8 mouse cellular contexts compared by ENCODE assay signal in genomic region chr17:49429471-49430129, GRCm38 (mm10). TPM values are rescaled to one million over a fixed set of nuclear protein-coding genes. Genes with fewer than 3 reads are reported as not detected.
DNase-seq lines count a peak whose midpoint lies in the region; ATAC-seq and TF ChIP-seq lines count a peak whose summit lies in the region.

No protein-coding gene starts in this region.

- TF ChIP-seq POLR2A in bone marrow, adult 2 months (IDR thresholded peaks at IDR 0.05; ENCODE audit: borderline replicate concordance, control insufficient read depth, low read depth, low read length), result no peak
- no peak for TF ChIP-seq POLR2A in limb, embryonic 14.5 days (IDR thresholded peaks at IDR 0.05; ENCODE audit: borderline replicate concordance, extremely low read depth, insufficient read depth, insufficient read length)

- no peaks in the 10 kb centered on the region for H3K27me3 ChIP-seq in embryonic facial prominence, embryonic 14.5 days (replicated peaks; ENCODE audit: control insufficient read depth, insufficient read depth, low read length)
- no peaks in the 10 kb centered on the region for H3K27me3 ChIP-seq in limb, embryonic 14.5 days (ENCODE audit: control insufficient read depth, insufficient read depth, low read length)

- peak overlapping the region; percentile 79 for H3K9ac ChIP-seq in embryonic facial prominence, embryonic 14.5 days (ENCODE audit: low read depth, low read length)
- H3K9ac ChIP-seq in limb, embryonic 14.5 days (ENCODE audit: low read depth, low read length, severe bottlenecking), result no peak overlapping the region

- H3K4me2 ChIP-seq in embryonic facial prominence, embryonic 14.5 days (ENCODE audit: low read depth, low read length), result peak overlapping the region; percentile 81
- peak overlapping the region; percentile 89 for H3K4me2 ChIP-seq in limb, embryonic 14.5 days (replicated peaks; ENCODE audit: low read depth, low read length, severe bottlenecking)

- no peaks in the 10 kb centered on the region for H3K9me3 ChIP-seq in embryonic facial prominence, embryonic 14.5 days (ENCODE audit: control insufficient read depth, low read length)
- no peaks in the 10 kb centered on the region for H3K9me3 ChIP-seq in limb, embryonic 14.5 days (ENCODE audit: control insufficient read depth, low read length)

- no peak for ATAC-seq in embryonic facial prominence, embryonic 14.5 days (ENCODE audit: low read depth)
- ATAC-seq in limb, embryonic 14.5 days (ENCODE audit: low FRiP score, low read depth), result no peak

- no peak for DNase-seq in layer of hippocampus, adult 2 months (ENCODE audit: low spot score in 2 of 2)
- DNase-seq in layer of hippocampus, adult 11-12 months (ENCODE audit: low spot score), result no peak
- DNase-seq in embryonic facial prominence, embryonic 14.5 days (ENCODE audit: low spot score), result no peak
- no peak for DNase-seq in limb, embryonic 14.5 days (ENCODE audit: low spot score)
- DNase-seq in c-Kit-positive CD71-positive TER-119-positive erythroid progenitor cells, embryonic 14.5 days (ENCODE audit: low spot score), result no peak
- no peak for DNase-seq in gastrocnemius, adult 18-20 months (ENCODE audit: low spot score)
- no peak for DNase-seq in right cerebral cortex, postnatal 36 days (ENCODE audit: low spot score in 2 of 2)

- no peak for TF ChIP-seq CTCF in layer of hippocampus, adult 2 months (conservative IDR thresholded peaks at IDR 0.05)
- TF ChIP-seq CTCF in bone marrow, adult 2 months (IDR thresholded peaks at IDR 0.05; ENCODE audit: control insufficient read depth, insufficient read depth, low read length), result no peak

- H3K27ac ChIP-seq in layer of hippocampus, adult 2 months, result no peak overlapping the region
- peak overlapping the region; percentile 91 for H3K27ac ChIP-seq in bone marrow, adult 2 months (ENCODE audit: control insufficient read depth, insufficient read depth, low read depth, low read length, poor library complexity)
- no peak overlapping the region for H3K27ac ChIP-seq in embryonic facial prominence, embryonic 14.5 days (replicated peaks; ENCODE audit: low read depth, low read length)
- H3K27ac ChIP-seq in limb, embryonic 14.5 days (replicated peaks; ENCODE audit: low read depth, low read length), result no peak overlapping the region

- H3K4me3 ChIP-seq in layer of hippocampus, adult 2 months, result peak overlapping the region; percentile 72; the same call in 1 of the 2 replicates
- peak overlapping the region; percentile 90 for H3K4me3 ChIP-seq in bone marrow, adult 2 months (replicated peaks; ENCODE audit: control insufficient read depth, low read depth, low read length)
- peak overlapping the region; percentile 64 for H3K4me3 ChIP-seq in embryonic facial prominence, embryonic 14.5 days (ENCODE audit: low read depth, low read length)
- H3K4me3 ChIP-seq in limb, embryonic 14.5 days (replicated peaks; ENCODE audit: low read length), result peak overlapping the region; percentile 80

- peaks cover 9% of the 10 kb centered on the region; the same call in 1 of the 2 replicates for H3K4me1 ChIP-seq in bone marrow, adult 2 months (ENCODE audit: control insufficient read depth, insufficient read depth, low read length)
- H3K4me1 ChIP-seq in embryonic facial prominence, embryonic 14.5 days (ENCODE audit: control insufficient read depth, insufficient read depth, low read length), result peaks cover 28% of the 10 kb centered on the region
- H3K4me1 ChIP-seq in limb, embryonic 14.5 days (ENCODE audit: control insufficient read depth, insufficient read depth, low read length), result peaks cover 19% of the 10 kb centered on the region

- peaks cover 16% of the 10 kb centered on the region for H3K36me3 ChIP-seq in embryonic facial prominence, embryonic 14.5 days (ENCODE audit: control insufficient read depth, insufficient read depth, low read length)
- H3K36me3 ChIP-seq in limb, embryonic 14.5 days (ENCODE audit: control insufficient read depth, insufficient read depth, low read length), result peaks cover 14% of the 10 kb centered on the region

- 66% methylated on average over 6 of the region's 6 CpGs for WGBS in bone marrow, adult 2 months
- 87% methylated on average over 6 of the region's 6 CpGs for WGBS in embryonic facial prominence, embryonic 14.5 days
- 80% methylated on average over 6 of the region's 6 CpGs for WGBS in limb, embryonic 14.5 days

RNA-seq across cellular contexts. Expression of gene Mocs1, which starts 1.4 kb away (rescaled TPM):
- total RNA-seq in layer of hippocampus, adult 2 months (2021), result 10 to 100 TPM; 15.0 to 19.9 TPM
- 44.8 and 129 TPM in 2 replicates for polyA plus RNA-seq in bone marrow, adult 2 months (2011; ENCODE audit: insufficient read depth, insufficient read length, low replicate concordance, missing spikeins)
- polyA plus RNA-seq in embryonic facial prominence, embryonic 14.5 days (2014; fragmentation: Nextera tagmentation; extraction: Ambion mirVana), result 6.4 and 7.8 TPM in 2 replicates
- 18.3 and 21.5 TPM in 2 replicates for polyA plus RNA-seq in limb, embryonic 14.5 days (2012; rRNA removed)
- 8.0 and 8.1 TPM in 2 replicates for polyA plus RNA-seq in limb, embryonic 14.5 days (2014; fragmentation: Nextera tagmentation; extraction: Ambion mirVana)
- total RNA-seq in gastrocnemius, adult 18-20 months (2021), result 10 to 100 TPM; 16.5 to 16.9 TPM
